Mouse (Mus musculus) hindbrain, postnatal 0 days (tissue): ENCODE measurements around the gene Csnk1g2. TPM values are rescaled to one million over a fixed set of nuclear protein-coding genes. Genes with fewer than 3 reads are reported as not detected.
"Not testable (repeated sequence)": the region's sequence is repeated elsewhere in the genome, so short reads cannot be mapped to it uniquely, and the experiment has no call there.

Source experiments
- ATAC-seq: fragments of 200-750 bp; cut with Nextera tagmentation; 2 replicates; pipeline ENCODE4 v1.8.0; 2017; ENCODE audit warnings: mild to moderate bottlenecking, moderate TSS enrichment, moderate library complexity
- DNase-seq: peaks from one replicate; pipeline ENCODE4 v3.0.0-alpha.2; 2015; ENCODE audit warnings: low spot score
- H3K27ac ChIP-seq: fragments of 300-500 bp; sonication (generic); 2 replicates; pipeline ENCODE4 v1.5.1; 2014; ENCODE audit warnings: mild to moderate bottlenecking
- H3K27me3 ChIP-seq: fragments of 300-500 bp; sonication (generic); 2 replicates; pipeline ENCODE4 v1.6.1; 2014; ENCODE audit warnings: low read length, mixed read lengths; ENCODE audit not compliant: insufficient read depth
- H3K36me3 ChIP-seq: fragments of 300-500 bp; sonication (generic); 2 replicates; pipeline ENCODE4 v1.6.1; 2014; ENCODE audit warnings: low read length, mixed read lengths; ENCODE audit not compliant: insufficient read depth
- H3K4me1 ChIP-seq: fragments of 300-500 bp; sonication (generic); 2 replicates; pipeline ENCODE4 v1.6.1; 2014; ENCODE audit warnings: antibody characterized with exemption, low read length, mixed read lengths; ENCODE audit not compliant: insufficient read depth
- H3K4me2 ChIP-seq: fragments of 300-500 bp; sonication (generic); 2 replicates; pipeline ENCODE4 v1.6.1; 2014; ENCODE audit warnings: low read depth, mild to moderate bottlenecking, low read length, moderate library complexity, mixed read lengths
- H3K4me3 ChIP-seq: fragments of 300-500 bp; sonication (generic); 2 replicates; pipeline ENCODE4 v1.5.1; 2014; ENCODE audit warnings: low read length
- H3K9ac ChIP-seq: fragments of 300-500 bp; sonication (generic); replicated peaks from 2 replicates; pipeline ENCODE4 v1.6.1; 2014; ENCODE audit warnings: mild to moderate bottlenecking, low read length, moderate library complexity, mixed read lengths
- H3K9me3 ChIP-seq: fragments of 300-500 bp; sonication (generic); 2 replicates; pipeline ENCODE4 v1.6.1; 2016; ENCODE audit warnings: low read length, mixed read lengths
- CTCF ChIP-seq: IDR thresholded peaks from 2 replicates; pipeline ENCODE4 v1.5.1; 2016; ENCODE audit warnings: antibody characterized with exemption, control low read depth, low read depth
- WGBS: fragments of 180-500 bp; shearing (Covaris S2); extraction: QIAGEN DNeasy Blood & Tissue Kit; methylation state at CpG from one replicate; pipeline ENCODE4 v1.1.7; 2014; 5-methylcytosine and 5-hydroxymethylcytosine counted together
- polyA plus RNA-seq: library from polyadenylated mRNA; unstranded; fragments of >200 nt; fragmentation: Nextera tagmentation; extraction: Ambion mirVana; gene quantifications from 2 replicates; pipeline ENCODE4 v1.2.1, GENCODE M21; 2015
- total RNA-seq: library from RNA; depleted of rRNA; stranded (reverse); fragments of >200 nt; gene quantifications from 2 replicates; pipeline ENCODE4 v1.2.3, GENCODE M21; 2014

Csnk1g2 gene
- total and polyA plus RNA-seq, 2 experiments from 2014 or later = 94.3 to 156 TPM

DNA sequence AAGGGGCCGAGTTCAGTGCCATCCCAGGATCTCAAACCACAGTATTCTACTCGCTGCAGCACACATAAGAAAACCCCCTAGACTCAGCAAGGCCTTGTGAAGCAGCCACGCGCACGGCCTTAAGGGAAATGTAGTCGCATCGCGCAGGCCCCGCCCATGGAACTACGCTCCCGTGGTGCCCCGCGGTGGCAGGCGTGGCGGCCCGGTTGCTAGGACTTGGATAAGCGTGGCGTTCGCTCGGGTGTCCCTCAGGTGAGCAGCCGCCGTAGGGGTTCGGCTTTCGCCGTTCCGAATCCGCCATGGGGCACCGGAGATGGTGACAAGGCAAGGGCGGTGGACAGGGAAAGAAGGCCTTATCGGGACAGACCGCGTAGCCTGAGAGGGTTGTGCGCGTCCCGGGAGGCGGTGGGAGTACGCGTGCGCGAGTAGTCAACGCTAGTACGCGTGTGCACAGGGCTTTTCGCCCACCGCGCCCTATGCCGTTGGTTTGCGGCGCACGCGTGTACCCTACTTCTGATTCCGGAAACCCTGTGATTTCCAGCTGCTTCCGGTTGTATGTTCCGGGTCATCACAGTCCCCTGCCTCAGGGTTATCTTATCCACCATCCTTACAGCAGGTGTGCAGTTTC lies 19.8 kb upstream of the Csnk1g2 start, which contains the start of the genes Scamp4 and Adat3:
TSS of gene Scamp4 (plus strand) at position 175 of the 628 bp plus-strand sequence.
TSS of gene Adat3 (plus strand) at position 183 of the 628 bp plus-strand sequence.
- under 1% methylated on average over 53 of the region's 54 CpGs for WGBS
- Histone ChIP-seq H3K27ac (peak within 1 kb of the TSS; percentile 91), H3K36me3 (peaks cover 16% of the 10 kb centered on the region), H3K4me2 (peak within 1 kb of the TSS; percentile 89), H3K4me3 (peak within 1 kb of the TSS; percentile 75), H3K27me3 (no peaks in the 10 kb centered on the region), H3K9me3 (no peaks in the 10 kb centered on the region), H3K4me1 (peaks cover 14% of the 10 kb centered on the region), H3K9ac (peak within 1 kb of the TSS; percentile 65)
- ATAC-seq = peak; percentile 97
- DNase-seq = peak; percentile 98
- TF ChIP-seq CTCF = no peak

DNA sequence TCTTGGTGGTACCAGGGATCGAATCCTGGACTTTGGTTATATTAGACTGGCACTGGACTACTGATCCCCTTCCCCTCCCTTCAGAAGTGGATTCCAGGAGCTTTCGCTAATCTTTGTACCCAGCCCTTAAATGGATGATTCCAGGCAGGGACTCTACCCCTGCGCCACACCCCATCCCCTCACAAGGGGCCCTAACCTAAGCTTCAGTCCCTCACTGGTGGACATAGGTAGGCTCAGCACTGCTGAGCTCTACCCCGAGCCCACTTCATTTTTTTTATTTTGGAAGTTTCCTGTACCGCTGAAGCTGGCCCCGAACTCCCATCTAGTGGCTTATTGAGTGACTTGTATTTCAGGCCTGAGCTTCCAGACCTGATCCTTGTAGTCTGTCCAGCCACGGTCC lies 19.3 kb upstream of the Csnk1g2 start:
- no peaks in the 10 kb centered on the region for H3K27me3 ChIP-seq
- WGBS = 37% methylated on average over 7 of the region's 7 CpGs
- H3K4me2 ChIP-seq = peak overlapping the region; percentile 89
- DNase-seq (no peak), ATAC-seq (no peak)
- peak overlapping the region; percentile 91 for H3K27ac ChIP-seq
- H3K4me1 ChIP-seq = peaks cover 14% of the 10 kb centered on the region
- no peak for TF ChIP-seq CTCF
- no peaks in the 10 kb centered on the region for H3K9me3 ChIP-seq
- peak overlapping the region; percentile 65 for H3K9ac ChIP-seq
- peaks cover 21% of the 10 kb centered on the region for H3K36me3 ChIP-seq
- H3K4me3 ChIP-seq = peak overlapping the region; percentile 75

- peaks cover 14% of the 10 kb centered on the region for H3K4me1 ChIP-seq
- peaks cover 28% of the 10 kb centered on the region for H3K36me3 ChIP-seq
- peak overlapping the region; percentile 91; the same call in 1 of the 2 replicates for H3K27ac ChIP-seq
- 85% methylated on average over 7 of the region's 7 CpGs for WGBS
- DNase-seq (no peak), ATAC-seq (no peak)
- H3K4me2 ChIP-seq = peak overlapping the region; percentile 89
- no peaks in the 10 kb centered on the region for H3K27me3 ChIP-seq
- H3K4me3 ChIP-seq = peak overlapping the region; percentile 75; the same call in 1 of the 2 replicates
- H3K9me3 ChIP-seq = no peaks in the 10 kb centered on the region
- H3K9ac ChIP-seq = 0 out of 2 replicates have a peak overlapping the region, but pooled peaks have one; percentile 65
- TF ChIP-seq CTCF = no peak
These were observed 18.6 kb upstream of the Csnk1g2 start for GRCm38 (mm10) chr10:80604001-80604509.

DNA sequence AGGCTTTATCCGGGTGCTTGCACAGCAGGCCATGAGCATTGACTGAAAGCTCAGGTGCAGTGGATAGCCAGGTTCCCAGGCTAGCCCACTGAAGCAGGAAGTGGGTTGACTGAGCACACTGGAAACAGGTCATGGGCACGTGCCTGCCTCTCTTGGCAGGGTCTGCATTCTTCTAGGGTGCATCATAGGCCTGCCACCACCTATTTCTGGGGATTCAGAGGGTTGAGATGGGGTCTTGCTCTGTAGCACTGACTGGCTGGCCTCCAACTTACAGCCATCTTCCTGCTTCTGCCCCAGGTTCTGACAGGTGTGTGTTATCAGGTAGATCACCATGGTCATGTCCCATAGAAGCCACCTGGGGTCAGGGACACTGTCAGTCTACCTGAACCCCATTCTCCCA lies 17.6 kb upstream of the Csnk1g2 start:
- Histone ChIP-seq H3K27me3 (no peaks in the 10 kb centered on the region), H3K27ac (no peak overlapping the region), H3K4me1 (peaks cover 14% of the 10 kb centered on the region), H3K9me3 (no peaks in the 10 kb centered on the region), H3K36me3 (peaks cover 30% of the 10 kb centered on the region), H3K4me3 (no peak overlapping the region), H3K9ac (no peak overlapping the region), H3K4me2 (no peak overlapping the region)
- WGBS = 86% methylated on average over 2 of the region's 2 CpGs
- no peak for DNase-seq
- no peak for TF ChIP-seq CTCF
- ATAC-seq = no peak

GRCm38 (mm10) chr10:80605721-80606120 lies 16.9 kb upstream of the Csnk1g2 start, which contains the start of gene Gm49322:
Gm49322 (plus strand) TSS chr10:80606021.
- not testable (repeated sequence) for H3K4me2 ChIP-seq, H3K27me3 ChIP-seq, H3K27ac ChIP-seq, H3K9ac ChIP-seq, H3K4me3 ChIP-seq, DNase-seq, H3K9me3 ChIP-seq, ATAC-seq
- 72% methylated on average over 2 of the region's 4 CpGs for WGBS
- H3K36me3 ChIP-seq = peaks cover 30% of the 10 kb centered on the region
- peaks cover 14% of the 10 kb centered on the region for H3K4me1 ChIP-seq

- H3K4me2 ChIP-seq = no peak overlapping the region
- H3K36me3 ChIP-seq = peaks cover 30% of the 10 kb centered on the region
- no peak overlapping the region for H3K4me3 ChIP-seq
- 91% methylated on average over 22 of the region's 23 CpGs for WGBS
- no peak for DNase-seq
- no peaks in the 10 kb centered on the region for H3K9me3 ChIP-seq
- H3K27me3 ChIP-seq = no peaks in the 10 kb centered on the region
- H3K4me1 ChIP-seq = peaks cover 14% of the 10 kb centered on the region
- no peak overlapping the region for H3K9ac ChIP-seq
- TF ChIP-seq CTCF = no peak
- H3K27ac ChIP-seq = no peak overlapping the region
- ATAC-seq = no peak
These were observed 16.3 kb upstream of the Csnk1g2 start for GRCm38 (mm10) chr10:80606306-80606705.
